Mouse (Mus musculus) cerebellum, postnatal 14 days (tissue): ENCODE data around the gene Poc1b.
"Not testable (repeated sequence)": the region's sequence is repeated elsewhere in the genome, so short reads cannot be mapped to it uniquely, and the experiment has no call there.

ENCODE experiments used
- DNase-seq, 2 experiments: peaks; one replicate each; pipeline ENCODE4 v3.0.0; 2021; ENCODE audit warnings: mixed read lengths in 2 of 2

The Poc1b gene

DNA sequence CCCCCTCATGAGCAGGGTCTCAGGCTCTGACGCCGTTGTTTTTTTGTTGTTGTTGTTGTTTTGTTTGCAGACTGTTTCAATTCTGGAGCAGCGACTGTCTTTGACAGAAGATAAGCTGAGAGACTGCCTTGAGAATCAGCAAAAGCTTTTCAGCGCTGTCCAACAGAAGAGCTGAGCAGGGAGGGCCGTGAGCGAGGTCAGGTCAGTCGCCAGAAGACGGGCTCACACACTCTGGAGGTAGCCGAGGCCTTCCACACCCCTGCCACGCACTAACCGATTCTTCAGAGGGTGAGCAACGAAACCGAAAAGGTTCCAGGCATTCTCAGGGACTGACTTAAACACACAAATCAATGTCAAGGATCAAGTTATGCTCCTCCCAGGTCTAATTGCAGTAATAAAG lies 89.7 kb downstream of the Poc1b start:
- no peak for DNase-seq

DNA sequence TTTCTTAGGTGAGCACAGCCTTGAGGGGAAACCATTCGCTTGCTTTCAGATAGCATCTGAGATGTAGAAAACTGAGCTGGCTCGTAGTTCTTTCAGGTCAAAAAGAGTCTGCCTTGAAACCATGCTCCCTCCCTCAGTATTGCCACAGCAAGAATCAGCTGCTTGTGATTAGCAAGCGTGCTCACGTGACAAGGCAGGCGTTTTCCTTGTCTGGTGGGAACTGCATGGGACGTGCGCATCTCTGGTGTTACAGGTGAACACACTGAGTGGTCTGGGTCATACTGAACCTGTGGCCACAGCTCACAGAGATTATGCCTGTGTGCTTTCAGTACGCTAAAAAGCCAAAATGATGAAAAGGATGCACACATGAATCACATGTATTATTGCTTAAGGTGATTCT lies 90.3 kb downstream of the Poc1b start:
- no peak for DNase-seq

DNA sequence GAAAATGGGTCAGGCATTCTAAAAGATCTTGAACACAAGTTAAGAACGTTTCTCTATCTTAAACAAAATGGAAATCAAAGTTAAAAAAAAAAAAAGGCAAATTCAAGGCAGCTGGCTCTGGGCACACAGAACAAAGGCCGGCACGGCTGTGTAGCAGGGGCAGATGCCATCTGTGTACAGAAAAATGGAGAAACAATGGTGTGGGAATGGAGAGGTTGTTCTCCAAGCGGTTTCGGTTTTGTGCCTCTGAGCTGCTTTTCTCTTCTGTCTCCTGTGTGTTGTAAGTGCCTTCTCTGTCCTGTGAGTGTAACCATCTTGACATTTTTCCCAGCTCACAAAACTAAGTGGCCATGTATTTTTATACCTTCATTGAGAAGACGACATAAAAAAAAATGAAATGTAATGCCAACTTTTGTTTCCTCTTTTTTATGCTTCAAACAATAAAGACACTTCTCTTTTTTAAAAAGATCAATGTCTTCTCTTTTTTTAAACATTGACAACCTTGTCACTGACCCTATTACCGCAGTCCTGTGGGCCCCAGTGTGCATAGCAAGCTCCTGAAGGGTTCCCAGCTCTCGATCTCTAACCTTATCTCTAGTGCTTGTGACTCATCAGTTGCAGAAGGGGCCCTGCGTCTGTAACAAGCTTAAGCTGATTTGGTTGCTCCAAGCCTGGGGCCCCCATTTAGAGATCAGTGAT lies 90.9 kb downstream of the Poc1b start:
- DNase-seq: no peak

DNA sequence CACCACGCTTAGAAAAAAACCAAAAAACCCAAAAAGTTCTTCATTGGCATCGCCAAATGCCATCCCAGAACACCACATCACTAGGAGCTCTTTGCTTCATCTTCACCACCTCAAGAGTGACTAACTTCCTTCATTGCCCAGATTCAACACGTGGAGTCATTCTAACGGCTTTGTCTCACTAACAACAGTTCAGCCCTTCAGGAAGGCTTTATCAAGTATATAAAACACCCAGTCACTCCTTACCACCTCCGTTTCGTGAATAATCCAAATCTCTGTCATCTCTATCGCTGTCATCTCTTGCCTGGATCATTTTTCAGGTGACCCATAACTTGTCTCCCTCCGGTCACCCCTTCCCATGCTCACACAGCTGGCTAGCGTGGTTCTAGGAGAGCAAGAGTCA lies 92.1 kb downstream of the Poc1b start:
- DNase-seq: no peak

DNA sequence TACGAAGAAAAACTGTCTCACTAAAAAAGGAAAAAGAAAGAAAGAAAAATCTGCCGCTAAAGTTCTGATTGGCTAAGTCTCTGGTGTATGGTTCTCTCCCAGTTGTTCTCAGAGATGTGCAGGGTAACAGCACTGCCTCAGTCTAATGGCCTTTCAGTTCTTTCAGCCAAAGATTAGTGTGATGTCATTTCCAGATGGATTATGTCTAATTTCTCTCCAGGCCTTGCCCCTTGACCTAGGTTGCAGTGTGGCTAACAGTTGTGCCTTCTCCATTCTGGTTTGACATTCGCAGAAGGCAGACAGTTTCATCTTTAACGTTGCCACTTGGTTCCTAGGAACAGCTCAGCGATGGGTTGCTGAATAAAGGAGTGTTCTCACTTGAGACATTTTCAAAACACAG lies 94.1 kb downstream of the Poc1b start:
- no peak for DNase-seq

DNA sequence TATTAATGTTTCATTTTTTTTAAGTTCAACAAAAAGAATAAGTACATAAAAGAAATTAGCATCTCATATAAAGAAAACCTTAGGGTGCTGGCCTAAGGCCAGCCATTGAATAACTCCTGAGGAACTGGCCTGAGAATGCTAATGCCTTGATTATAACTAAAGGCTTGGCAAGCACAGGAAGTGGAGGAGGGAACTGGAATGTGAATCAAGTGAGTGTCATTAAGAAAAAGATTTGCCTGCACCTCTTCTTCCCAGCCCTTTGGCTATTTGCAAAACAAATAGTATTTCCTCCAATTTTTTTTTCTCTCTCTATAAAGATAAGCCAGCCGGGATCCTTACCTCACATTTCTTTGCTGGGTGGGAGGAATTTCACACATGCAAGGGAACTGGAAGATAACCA lies 95.0 kb downstream of the Poc1b start:
- peak in 1 of 2 experiments; percentile 15 for DNase-seq

DNA sequence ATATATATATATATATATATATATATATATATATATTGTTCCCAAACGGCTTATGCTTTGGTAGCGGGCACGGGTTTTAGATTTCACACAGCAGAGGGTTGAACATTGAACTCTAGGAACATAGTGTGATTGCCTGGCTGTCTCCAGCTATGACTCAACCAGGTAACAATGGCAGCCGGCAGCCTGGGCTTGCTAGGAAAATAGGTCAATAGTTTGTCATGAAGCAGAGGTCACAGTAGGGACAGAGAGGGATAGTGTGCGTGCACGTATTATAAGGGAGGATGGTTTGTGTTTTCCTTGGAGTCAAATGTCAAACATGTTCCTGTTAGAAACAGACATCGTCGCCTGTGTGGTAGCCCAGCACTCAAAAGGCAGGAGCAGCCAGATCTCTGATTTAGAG lies 95.5 kb downstream of the Poc1b start:
- peak in 1 of 2 experiments; percentile 7 for DNase-seq

DNA sequence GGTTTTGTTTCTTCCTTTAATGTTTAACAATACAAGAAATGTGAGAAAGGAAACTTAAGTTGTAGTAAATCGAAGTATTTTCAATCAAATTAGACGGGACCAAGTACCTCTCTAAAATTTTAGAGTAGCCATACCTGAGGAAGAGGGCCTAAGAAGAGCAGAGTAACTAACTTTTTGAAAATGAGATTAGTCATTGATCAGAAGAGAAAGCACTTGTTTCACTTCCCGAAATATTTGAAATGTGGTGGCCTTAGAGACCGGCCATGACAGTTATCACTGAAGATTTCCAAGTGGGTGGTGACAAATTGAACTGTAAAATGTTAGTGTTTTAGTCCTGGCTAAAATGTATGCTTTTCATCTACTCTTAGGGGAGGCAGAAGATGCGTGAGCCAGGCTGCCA lies 96.3 kb downstream of the Poc1b start:
- DNase-seq: no peak

DNA sequence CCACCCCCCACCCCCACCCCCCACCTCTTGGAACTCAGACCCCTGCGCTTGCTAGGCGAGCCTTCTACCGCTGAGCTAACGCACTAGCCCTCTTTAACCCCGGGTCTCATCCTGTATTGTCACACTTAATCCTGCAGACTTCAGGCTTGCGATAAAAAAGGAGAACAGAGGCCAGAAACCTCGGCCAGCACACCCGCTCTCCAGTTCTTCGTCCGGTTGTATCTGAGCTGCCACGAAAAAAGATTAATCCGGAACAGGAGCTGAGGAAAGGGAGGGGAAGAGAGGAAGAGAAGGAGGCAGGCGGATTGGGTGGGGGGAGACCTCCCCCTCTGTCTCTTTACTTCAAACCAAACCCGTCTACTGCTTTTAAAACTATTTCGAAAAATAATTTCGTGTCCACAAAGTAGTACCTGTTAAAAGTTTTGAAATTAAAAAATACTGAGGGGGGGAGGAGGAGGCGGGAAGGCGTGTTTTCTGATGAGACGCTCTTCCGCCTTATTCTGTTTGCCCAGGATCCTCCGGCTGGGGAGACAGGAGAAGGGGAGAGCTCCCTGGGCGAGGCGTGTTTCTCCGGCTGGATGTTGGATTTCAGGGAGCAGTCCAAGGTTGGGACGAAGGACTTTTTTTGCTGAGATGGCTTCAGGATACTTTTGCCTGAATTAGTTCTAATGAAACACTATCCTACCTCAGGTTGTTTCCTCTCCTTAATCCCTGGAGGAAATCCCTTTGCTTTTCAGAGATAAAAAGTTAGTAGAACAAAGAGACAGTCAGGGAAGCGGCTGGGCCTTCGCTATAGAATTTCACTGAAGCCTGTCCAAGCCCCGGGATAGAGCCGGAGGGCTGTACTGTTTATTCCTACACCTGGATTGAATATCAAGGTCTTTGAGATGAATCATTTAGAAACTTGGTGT lies 97.0 kb downstream of the Poc1b start:
- DNase-seq: peak; percentile 13 to 32

DNA sequence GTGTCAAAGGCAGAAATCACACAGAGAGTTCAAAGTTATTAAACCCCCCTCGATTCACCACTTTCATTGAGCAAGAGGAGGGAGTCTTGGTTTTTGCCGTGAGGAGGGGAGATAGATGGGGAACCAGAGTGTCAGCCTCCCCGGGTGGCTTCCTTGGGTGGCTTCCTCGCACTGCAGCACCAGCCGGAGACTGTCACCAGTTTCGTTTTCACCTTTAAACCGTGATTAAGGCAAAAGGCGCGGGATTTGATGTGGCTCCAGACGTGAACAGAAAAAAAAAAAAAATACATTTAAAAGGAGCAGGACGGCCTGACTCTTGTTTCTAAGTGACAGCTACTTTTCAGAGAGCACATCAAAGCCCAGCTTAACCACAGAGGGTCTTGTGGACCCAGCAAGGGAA lies 97.7 kb downstream of the Poc1b start:
- no peak for DNase-seq

DNA sequence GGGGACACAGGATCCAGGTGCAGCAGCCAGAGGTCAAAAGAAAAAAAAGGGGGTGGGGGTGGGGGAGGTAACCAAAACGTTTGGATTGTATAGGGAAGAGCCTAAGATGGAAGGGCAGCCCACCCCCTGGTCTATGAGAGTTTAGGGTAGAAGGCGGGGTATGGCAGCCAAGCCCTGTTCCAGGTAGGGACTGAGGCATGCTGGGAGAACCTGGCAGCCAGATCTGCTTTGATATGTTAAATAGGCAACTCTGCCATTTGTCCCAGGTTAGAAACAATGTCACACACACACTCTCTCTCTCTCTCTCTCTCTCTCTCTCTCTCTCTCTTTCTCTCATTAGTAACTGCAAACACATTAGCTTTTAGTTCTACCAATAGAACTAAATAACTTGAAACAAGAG lies 100.3 kb downstream of the Poc1b start:
- no peak for DNase-seq

DNA sequence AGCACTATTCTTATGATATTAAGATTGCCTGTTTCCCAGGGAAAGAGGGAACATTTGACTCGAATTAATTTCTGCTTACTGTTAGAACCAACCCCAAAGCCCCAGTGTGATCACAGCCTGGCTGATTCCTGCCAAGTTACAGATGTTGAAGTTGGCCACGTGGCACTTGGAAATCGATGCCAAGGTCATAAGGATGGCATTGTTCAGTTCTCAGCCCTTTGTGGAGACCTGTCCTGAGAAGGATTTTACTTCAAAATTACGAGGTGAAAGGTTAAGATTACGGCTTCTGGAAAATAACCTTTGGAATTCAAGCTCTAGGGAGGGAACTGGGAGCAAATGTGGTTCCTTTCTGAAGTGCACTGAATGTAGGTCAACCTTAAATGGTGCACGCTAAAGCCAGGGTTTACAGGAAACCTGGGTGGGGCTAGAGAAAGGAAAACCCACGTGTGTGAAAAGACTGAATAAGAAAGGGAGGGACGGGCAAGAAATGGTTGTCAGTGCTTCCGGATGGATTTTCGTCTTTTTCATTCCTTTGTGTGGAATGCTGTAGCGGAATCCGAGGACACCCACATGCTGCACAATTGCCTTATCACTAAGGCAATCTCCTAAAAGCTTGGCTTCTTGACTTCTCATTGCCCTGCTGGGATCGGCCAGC lies 102.4 kb downstream of the Poc1b start:
- no peak for DNase-seq

DNA sequence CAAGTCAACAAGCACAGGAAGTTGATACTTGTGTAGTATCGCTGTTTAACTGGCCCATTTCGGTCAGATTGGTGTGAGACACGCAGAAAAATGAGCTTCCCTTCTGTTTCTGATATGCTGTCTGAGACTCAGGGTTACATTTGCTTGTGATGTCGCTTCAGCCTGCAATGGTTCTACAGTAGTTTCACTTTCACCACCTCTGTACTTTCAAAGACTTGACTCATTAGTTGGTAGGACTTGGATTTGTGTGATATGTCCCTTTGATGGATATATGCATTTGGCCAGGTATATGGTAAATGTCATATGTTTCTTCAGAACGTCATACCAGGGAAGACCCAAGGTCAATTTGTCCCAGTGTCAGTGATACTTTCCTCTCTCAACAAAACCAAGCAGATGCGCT lies 104.2 kb downstream of the Poc1b start:
- DNase-seq: no peak

DNA sequence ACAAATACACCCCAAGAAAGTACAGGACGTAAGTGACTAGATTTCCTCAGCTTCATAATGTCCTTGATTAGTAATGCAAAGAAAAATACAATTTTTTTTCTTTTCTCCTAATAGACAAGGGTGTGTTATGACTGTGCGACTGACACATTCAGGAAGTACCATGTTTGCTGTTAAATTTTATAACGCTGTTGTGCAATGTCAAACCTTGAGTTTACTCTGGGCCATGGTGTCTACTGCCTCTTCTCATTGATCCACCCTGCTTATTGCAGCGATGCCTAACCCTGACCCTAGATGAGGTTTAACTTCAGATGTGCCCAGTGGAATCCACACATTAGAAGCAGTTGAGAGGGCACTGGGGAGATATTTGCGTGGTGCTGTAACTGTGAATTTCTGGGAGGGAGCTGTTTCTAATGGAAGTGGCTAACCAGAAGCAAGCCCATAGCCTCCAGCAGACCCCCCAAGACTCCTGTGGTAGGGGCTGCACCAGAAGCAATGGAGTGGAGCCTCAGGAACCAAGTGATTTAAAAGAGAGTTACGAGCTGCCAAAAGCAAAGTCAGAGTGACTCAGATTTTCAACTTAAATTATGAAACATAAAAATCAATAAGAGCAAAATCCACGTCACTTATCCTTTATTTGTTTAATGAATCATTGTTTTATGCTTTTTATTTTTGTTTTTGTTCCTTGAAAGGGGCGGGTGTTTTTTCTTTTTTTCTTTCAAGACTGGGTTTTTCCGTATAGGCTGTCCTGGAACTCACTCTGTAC lies 104.8 kb downstream of the Poc1b start:
- no peak for DNase-seq

DNA sequence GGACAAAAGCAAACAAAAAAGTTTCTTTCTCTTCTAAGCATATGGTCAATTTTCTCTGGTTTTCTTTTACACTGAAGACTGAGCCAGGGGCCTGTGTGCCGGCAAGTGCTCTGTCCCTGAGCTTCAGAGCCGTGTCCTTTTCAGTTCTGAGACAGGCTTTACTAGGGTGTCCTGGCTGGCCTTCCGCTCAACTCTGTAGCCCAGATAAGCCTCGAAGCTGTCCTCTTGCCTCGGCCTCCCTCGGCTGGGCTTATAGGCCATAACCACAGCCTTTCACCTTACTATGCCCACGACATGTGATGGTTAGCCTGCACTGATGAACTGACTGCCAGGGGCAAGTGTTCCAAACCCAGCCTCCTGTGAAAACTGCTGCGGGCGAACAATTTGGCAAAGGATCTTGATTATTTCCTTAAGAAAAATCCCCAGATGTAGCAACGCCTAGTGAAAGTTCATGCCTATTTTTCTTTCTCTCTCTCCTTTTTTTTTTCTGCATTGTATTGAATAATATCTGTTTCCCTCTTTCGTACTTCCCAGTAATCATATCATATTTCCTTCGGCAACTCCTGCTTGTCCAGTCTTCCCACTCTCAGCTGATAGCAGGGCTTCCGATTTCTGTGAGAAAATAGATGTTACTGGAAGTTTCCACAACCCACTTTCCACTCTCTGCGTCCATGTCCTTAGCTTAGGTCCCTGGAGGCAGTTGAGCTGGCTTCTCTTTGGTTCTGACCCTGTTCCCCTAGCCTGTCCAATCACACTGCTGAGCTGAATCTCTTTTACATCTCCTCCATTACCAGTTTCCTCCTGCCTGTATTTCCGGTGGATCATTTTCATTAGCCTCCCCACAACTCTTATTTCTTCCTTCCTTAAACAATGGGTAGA lies 107.8 kb downstream of the Poc1b start:
- DNase-seq: no peak

DNA sequence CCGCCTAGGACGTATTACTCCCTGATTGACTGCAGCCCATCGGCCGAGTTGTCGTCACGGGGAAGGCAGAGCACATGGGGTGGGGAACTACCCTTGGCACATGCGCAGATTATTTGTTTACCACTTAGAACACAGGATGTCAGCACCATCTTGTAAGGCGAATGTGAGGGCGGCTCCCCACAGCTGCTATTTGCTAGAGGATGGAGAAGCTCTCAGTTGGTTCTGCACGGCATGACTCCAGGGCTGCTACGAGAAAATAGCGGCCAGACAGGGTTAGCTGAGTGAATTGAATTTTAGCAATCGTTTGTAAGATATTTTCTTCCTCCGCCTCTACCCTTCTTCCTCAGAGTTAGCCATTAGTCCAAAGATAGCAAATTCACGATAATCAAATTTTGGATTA lies 109.7 kb downstream of the Poc1b start:
- DNase-seq: not testable (repeated sequence)

DNA sequence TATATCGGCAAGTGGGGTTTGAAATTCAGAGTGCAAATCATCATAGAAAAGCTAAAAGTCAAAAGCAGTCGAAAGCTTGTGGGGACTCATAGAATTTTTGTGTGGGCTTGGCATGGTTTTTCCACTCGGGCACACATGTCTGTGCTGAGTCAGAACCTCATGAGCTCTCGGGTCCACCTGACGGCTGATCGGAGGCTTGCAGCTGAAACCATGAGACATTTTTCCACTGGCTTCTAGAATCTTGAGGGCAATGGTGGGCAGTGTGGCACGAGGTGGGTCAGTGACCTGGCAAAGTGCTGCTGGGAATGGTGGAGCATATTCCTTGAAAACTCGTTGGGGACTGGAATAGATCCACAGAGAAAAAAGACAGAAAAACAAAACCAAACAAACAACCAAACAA lies 114.7 kb downstream of the Poc1b start:
- DNase-seq: no peak

DNA sequence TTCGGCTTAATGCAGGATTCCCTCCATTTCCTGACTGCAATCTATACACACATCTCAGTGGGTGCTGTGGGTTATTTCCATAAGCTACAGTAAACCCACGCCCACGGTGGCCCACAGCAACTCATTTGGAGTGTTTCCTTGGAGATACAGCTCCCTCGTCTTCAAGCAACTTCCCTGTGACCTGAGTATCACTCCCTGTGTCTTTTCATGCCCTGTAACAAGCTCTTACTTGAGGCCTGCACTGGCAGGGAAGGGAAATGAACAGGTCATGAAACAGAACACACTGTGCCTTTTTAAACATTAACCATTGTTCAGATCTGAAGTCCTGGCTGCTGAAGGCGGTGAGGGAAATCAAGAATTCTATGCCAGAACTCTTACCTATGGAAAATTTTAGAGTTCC lies 115.9 kb downstream of the Poc1b start:
- no peak for DNase-seq

DNA sequence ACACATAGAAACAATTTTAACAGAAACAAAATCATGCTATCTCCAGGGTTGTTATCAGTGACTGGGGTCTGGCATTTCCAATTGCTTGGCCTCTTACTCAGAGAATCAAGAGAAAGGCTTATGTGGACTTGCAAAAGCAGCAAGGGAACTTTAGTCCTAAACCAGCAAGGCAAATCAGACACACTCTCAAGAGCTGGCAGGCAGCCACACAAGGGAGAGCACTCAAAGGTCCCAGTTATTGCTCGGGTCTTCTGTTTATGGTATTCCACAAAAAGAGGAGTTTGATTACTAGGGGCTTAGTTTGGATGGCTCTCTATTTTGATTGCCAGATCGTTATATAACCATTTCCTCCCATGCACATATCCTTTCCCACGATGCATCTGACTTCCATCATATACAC lies 117.4 kb downstream of the Poc1b start:
- no peak for DNase-seq

DNA sequence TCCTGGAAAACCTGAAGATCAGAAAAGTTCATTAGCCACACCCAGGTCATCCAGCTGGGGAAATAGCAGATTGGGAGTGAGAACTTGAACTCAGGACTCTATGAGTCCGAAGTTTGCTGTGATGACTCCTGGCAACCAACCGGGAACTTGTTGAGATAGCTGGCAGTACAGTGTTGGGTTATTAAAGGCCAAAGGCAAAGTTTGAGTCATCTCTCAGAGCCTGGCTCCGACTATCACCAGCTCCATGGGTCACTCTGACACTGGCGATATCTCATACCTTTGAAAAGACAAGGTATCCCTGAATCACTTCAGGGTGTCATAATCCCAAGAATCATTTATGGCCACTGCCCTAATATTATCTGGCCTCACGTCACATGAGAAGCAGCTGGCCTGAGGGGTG lies 119.9 kb downstream of the Poc1b start:
- DNase-seq: no peak

DNA sequence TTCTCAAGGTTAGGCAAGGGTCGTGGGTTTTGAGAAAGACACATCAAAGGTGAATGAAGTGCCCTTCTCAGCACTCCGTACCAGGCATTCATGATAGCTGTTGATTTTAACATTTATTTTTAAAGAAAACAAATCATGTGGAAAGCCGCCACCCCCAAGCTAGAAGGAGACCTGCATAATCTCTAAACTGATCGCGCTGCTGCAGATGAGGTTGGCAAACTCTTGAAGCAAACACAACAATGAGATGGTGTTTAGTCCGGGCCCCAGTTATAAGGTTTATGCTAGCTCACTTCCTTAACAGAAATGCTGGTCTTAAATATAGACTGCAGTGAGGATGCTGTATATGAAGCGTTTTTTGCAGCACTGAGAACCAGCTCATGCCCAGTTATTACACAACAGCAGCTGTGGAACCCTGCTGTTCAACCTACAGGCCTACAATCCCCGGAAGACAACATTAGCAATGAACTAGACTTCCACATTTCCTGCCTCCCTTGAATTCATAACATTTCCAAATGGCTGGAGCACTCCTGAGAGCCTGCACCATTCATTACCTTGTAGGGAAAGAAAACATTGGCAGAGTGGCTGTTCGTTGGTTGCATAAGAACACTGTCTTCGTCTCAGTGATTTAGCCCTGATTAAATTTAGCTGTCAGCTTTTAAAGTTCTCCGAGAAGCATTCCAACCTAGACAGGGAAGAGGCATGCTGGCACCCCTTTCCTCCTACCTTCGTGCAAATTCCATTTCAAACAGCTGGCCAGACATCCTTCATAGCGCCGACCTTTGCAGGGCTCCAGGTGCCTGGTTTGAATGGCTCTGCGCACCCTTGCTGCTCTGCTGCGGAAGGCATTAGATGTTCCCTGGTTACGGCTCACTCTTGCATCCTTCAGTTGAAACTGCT lies 121.4 kb downstream of the Poc1b start:
- DNase-seq: no peak
